ENCODE assay signal across 13 mouse cellular contexts in genomic region chr12:8728739-8729138, GRCm38 (mm10). TPM values are rescaled to one million over a fixed set of nuclear protein-coding genes. Genes with fewer than 3 reads are reported as not detected.
DNase-seq lines count a peak whose midpoint lies in the region; ATAC-seq and TF ChIP-seq lines count a peak whose summit lies in the region.
"Had no signal": no experiment of that assay in that cellular context is flagged by ENCODE, and none has a peak within 500 bp of the region (broad histone marks: within the 10 kb centered on the region; RNA-seq: fewer than 3 reads in every experiment).

No protein-coding gene starts in this region.

- H3K9ac ChIP-seq in limb, embryonic 12.5 days (replicated peaks), result no peak overlapping the region
- H3K9ac ChIP-seq in limb, embryonic 13.5 days, result no peak overlapping the region
- H3K9ac ChIP-seq: hindbrain, embryonic 12.5 days had no signal

- no peak for ATAC-seq in limb, embryonic 12.5 days (ENCODE audit: insufficient number of reproducible peaks, insufficient read depth, low FRiP score, low TSS enrichment, low read depth)
- peak; percentile 64 for ATAC-seq in limb, embryonic 13.5 days (ENCODE audit: low FRiP score, low read depth)
- ATAC-seq: forebrain, embryonic 16.5 days; intestine, postnatal 0 days had no signal

- WGBS in limb, embryonic 12.5 days, result 71% methylated on average over 2 of the region's 2 CpGs
- 93% methylated on average over 2 of the region's 2 CpGs for whole genome bisulfite sequencing in limb, embryonic 10.5 days
- 55% methylated on average over 2 of the region's 2 CpGs for WGBS in limb, embryonic 13.5 days

- peaks cover 58% of the 10 kb centered on the region for H3K36me3 ChIP-seq in limb, embryonic 12.5 days
- H3K36me3 ChIP-seq in limb, embryonic 10.5 days, result peaks cover 94% of the 10 kb centered on the region
- peaks cover 42% of the 10 kb centered on the region for H3K36me3 ChIP-seq in limb, embryonic 13.5 days

- no peak overlapping the region for H3K27ac ChIP-seq in gastrocnemius, adult 2 months
- 0 out of 2 replicates have a peak overlapping the region, but pooled peaks have one; percentile 8 for H3K27ac ChIP-seq in limb, embryonic 12.5 days
- no peak overlapping the region for H3K27ac ChIP-seq in limb, embryonic 10.5 days
- H3K27ac ChIP-seq in limb, embryonic 13.5 days, result no peak overlapping the region
- H3K27ac ChIP-seq: hindbrain, embryonic 12.5 days had no signal

- H3K9me3 ChIP-seq in limb, embryonic 12.5 days, result no peaks in the 10 kb centered on the region
- no peaks in the 10 kb centered on the region for H3K9me3 ChIP-seq in limb, embryonic 10.5 days (replicated peaks)
- H3K9me3 ChIP-seq in limb, embryonic 13.5 days, result no peaks in the 10 kb centered on the region
- H3K9me3 ChIP-seq: G1E; hindbrain, embryonic 12.5 days had no signal

- no peak overlapping the region for H3K4me2 ChIP-seq in limb, embryonic 12.5 days
- H3K4me2 ChIP-seq in limb, embryonic 13.5 days (replicated peaks), result no peak overlapping the region
- H3K4me2 ChIP-seq: hindbrain, embryonic 12.5 days had no signal

- H3K4me1 ChIP-seq in limb, embryonic 12.5 days (replicated peaks), result no peaks in the 10 kb centered on the region
- no peaks in the 10 kb centered on the region for H3K4me1 ChIP-seq in limb, embryonic 10.5 days
- H3K4me1 ChIP-seq in limb, embryonic 13.5 days, result peaks cover 5% of the 10 kb centered on the region
- H3K4me1 ChIP-seq: hindbrain, embryonic 12.5 days had no signal

- intact Hi-C loops in gastrocnemius, adult 2 months (cut with DNase I), result loop anchor here (10.0 kb wide), 1 partner anchor 156 kb away; no protein-coding TSS in a partner anchor
- intact Hi-C loops in gastrocnemius, postnatal 36 days (cut with DNase I), result no loop called here

- DNase-seq in gastrocnemius, adult 2 months, result peak; percentile 39
- no peak for DNase-seq in gastrocnemius, postnatal 36 days
- no peak for DNase-seq in limb, embryonic 10.5 days (ENCODE audit: low spot score)
- DNase-seq in adrenal gland, postnatal 36 days, result peak; percentile 9 to 39
- no peak for DNase-seq in layer of hippocampus, adult 18-20 months (ENCODE audit: low spot score in 2 of 2)
- DNase-seq: cerebellum, adult 11 months; midbrain, embryonic 14.5 days had no signal

- no peaks in the 10 kb centered on the region for H3K27me3 ChIP-seq in limb, embryonic 12.5 days
- H3K27me3 ChIP-seq in limb, embryonic 10.5 days (ENCODE audit: low read depth, poor library complexity, severe bottlenecking), result no peaks in the 10 kb centered on the region
- H3K27me3 ChIP-seq in limb, embryonic 13.5 days, result no peaks in the 10 kb centered on the region
- H3K27me3 ChIP-seq: hindbrain, embryonic 12.5 days had no signal

- no peak overlapping the region for H3K4me3 ChIP-seq in gastrocnemius, adult 2 months
- H3K4me3 ChIP-seq in limb, embryonic 12.5 days (replicated peaks), result no peak overlapping the region
- no peak overlapping the region for H3K4me3 ChIP-seq in limb, embryonic 10.5 days
- no peak overlapping the region for H3K4me3 ChIP-seq in limb, embryonic 13.5 days
- H3K4me3 ChIP-seq: hindbrain, embryonic 12.5 days had no signal

- no peak for TF ChIP-seq CTCF in gastrocnemius, adult 2 months (IDR thresholded peaks at IDR 0.05)

RNA-seq across cellular contexts. Expression of gene Sdc1, which starts 42.4 kb away (rescaled TPM):
- total RNA-seq in gastrocnemius, adult 2 months (2021), result 1 to 10 TPM; 1.9 to 2.7 TPM
- 1 to 10 TPM; 2.7 to 3.3 TPM for total RNA-seq in gastrocnemius, postnatal 36 days (2021)
- 257 and 262 TPM in 2 replicates for polyA plus RNA-seq in limb, embryonic 12.5 days (2016; fragmentation: Nextera tagmentation; extraction: Ambion mirVana)
- 245 and 261 TPM in 2 replicates for polyA plus RNA-seq in limb, embryonic 10.5 days (2016; fragmentation: Nextera tagmentation; extraction: Ambion mirVana)
- total RNA-seq in adrenal gland, postnatal 36 days (2021), result 10 to 100 TPM; 16.5 to 17.0 TPM
- 252 and 254 TPM in 2 replicates for polyA plus RNA-seq in limb, embryonic 13.5 days (2015; fragmentation: Nextera tagmentation; extraction: Ambion mirVana)
- 1 to 10 TPM in 1 of 2 experiments, under 1 TPM in 1; 0.67 to 1.0 TPM for total RNA-seq in layer of hippocampus, adult 18-20 months (2021)

RNA-seq across cellular contexts. Expression of gene Pum2, which starts 54.8 kb away (rescaled TPM):
- 10 to 100 TPM; 83.1 to 83.6 TPM for total RNA-seq in gastrocnemius, adult 2 months (2021)
- 10 to 100 TPM; 70.1 to 72.1 TPM for total RNA-seq in gastrocnemius, postnatal 36 days (2021)
- polyA plus RNA-seq in limb, embryonic 12.5 days (2016; fragmentation: Nextera tagmentation; extraction: Ambion mirVana), result 64.9 and 69.4 TPM in 2 replicates
- 58.4 and 65.6 TPM in 2 replicates for polyA plus RNA-seq in limb, embryonic 10.5 days (2016; fragmentation: Nextera tagmentation; extraction: Ambion mirVana)
- total RNA-seq in adrenal gland, postnatal 36 days (2021), result 100 to 1,000 TPM; 146 to 162 TPM
- polyA plus RNA-seq in limb, embryonic 13.5 days (2015; fragmentation: Nextera tagmentation; extraction: Ambion mirVana), result 52.1 and 54.8 TPM in 2 replicates
- total RNA-seq in layer of hippocampus, adult 18-20 months (2021), result 100 to 1,000 TPM; 195 to 211 TPM

Comparison
In these comparisons a context has a peak if more than half of its experiments do, and no peak if none do; other contexts are left out.
1. DNase-seq: peak in gastrocnemius, adult 2 months (single experiment) and adrenal gland, postnatal 36 days (2 of 2); none in gastrocnemius, postnatal 36 days (0 of 2), limb, embryonic 10.5 days (single experiment) and layer of hippocampus, adult 18-20 months (0 of 2).
2. RNA of gene Sdc1, which starts 42.4 kb away (total RNA-seq): 16.5 to 17.0 TPM in adrenal gland, postnatal 36 days; 2.7 to 3.3 TPM in gastrocnemius, postnatal 36 days, 1.9 to 2.7 TPM in gastrocnemius, adult 2 months and 0.67 to 1.0 TPM in layer of hippocampus, adult 18-20 months; every median in the first group is over 4 times any median in the second.